Mouse (Mus musculus) liver, adult 2 months (tissue): ENCODE results near the gene Med24. TPM values are rescaled to one million over a fixed set of nuclear protein-coding genes. Genes with fewer than 3 reads are reported as not detected.

Experiments used
- DNase-seq: peaks from one replicate; pipeline ENCODE4 v3.0.0-alpha.2; 2011; ENCODE audit warnings: low read depth, low spot score; ENCODE audit errors: extremely low read depth
- H3K27ac ChIP-seq: fragments of 200-500 bp; replicated peaks from 2 replicates; pipeline ENCODE4 v1.5.1; 2012; ENCODE audit warnings: low read depth, mild to moderate bottlenecking, control low read depth, inconsistent platforms, low read length; ENCODE audit not compliant: insufficient read depth
- H3K27me3 ChIP-seq: fragments of 200-500 bp; 2 replicates; pipeline ENCODE4 v1.6.1; 2012; ENCODE audit warnings: mild to moderate bottlenecking, moderate library complexity, low read length, inconsistent platforms; ENCODE audit not compliant: control insufficient read depth, insufficient read depth
- H3K36me3 ChIP-seq: fragments of 200-500 bp; 2 replicates; pipeline ENCODE4 v1.6.1; 2012; ENCODE audit warnings: low read length, inconsistent platforms; ENCODE audit not compliant: control insufficient read depth, insufficient read depth
- H3K4me1 ChIP-seq: fragments of 200-500 bp; 2 replicates; pipeline ENCODE4 v1.6.1; 2011; ENCODE audit warnings: low read length; ENCODE audit not compliant: control insufficient read depth, insufficient read depth
- H3K4me3 ChIP-seq: fragments of 200-500 bp; 2 replicates; pipeline ENCODE4 v1.5.1; 2011; ENCODE audit warnings: low read depth, mild to moderate bottlenecking, control low read depth, low read length, moderate library complexity; ENCODE audit not compliant: insufficient read depth
- H3K79me2 ChIP-seq: fragments of 200-500 bp; 2 replicates; pipeline ENCODE4 v1.6.1; 2012; ENCODE audit warnings: inconsistent platforms, mild to moderate bottlenecking, low read length, moderate library complexity; ENCODE audit not compliant: control insufficient read depth, insufficient read depth
- H3K9ac ChIP-seq: fragments of 200-500 bp; 2 replicates; pipeline ENCODE4 v1.6.1; 2012; ENCODE audit warnings: low read depth, mild to moderate bottlenecking, control low read depth, inconsistent platforms, low read length
- CTCF ChIP-seq: fragments of 200-500 bp; IDR thresholded peaks from 2 replicates; pipeline ENCODE4 v1.5.1; 2011; ENCODE audit warnings: low read depth, low read length, control low read depth
- POLR2A ChIP-seq: fragments of 200-500 bp; IDR thresholded peaks from 2 replicates; pipeline ENCODE4 v1.6.1; 2011; ENCODE audit warnings: low read length, control low read depth; ENCODE audit not compliant: insufficient read depth; ENCODE audit errors: extremely low read depth
- WGBS: fragments of 180-500 bp; shearing (Covaris S2); methylation state at CpG from one replicate; pipeline ENCODE4 v1.1.7; 2018; 5-methylcytosine and 5-hydroxymethylcytosine counted together
- polyA plus RNA-seq: library from polyadenylated mRNA; depleted of rRNA; stranded (reverse); fragments of >200 nt; gene quantifications from 2 replicates; pipeline ENCODE4 v1.2.3, GENCODE M21; 2012
- total RNA-seq: library from RNA; depleted of rRNA; stranded (reverse); fragments of >200 nt; gene quantifications from 2 replicates; pipeline ENCODE4 v1.2.3, GENCODE M21; 2014

Med24 gene
- total and polyA plus RNA-seq, 2 experiments, result 3.9 to 23.2 TPM

DNA sequence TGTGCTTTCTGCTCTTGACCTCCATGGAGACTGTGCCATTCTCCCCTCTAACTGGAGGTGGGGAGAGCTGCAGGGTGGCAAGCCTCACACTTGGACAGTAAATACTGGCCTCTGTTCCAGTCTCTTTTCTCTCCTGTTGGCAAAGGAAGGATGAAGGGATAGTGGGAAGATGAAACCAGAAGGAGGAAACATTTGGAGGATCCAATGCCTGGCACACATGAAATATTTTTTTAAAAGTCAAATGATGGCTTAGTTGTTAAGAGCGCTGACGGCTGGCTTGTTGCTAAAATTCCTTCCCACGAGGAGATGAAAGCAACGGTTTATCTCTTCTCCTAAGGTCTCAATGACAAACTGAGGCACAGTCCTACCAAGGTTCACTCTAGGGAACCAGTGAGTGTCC, 5.9 kb upstream of the Med24 start:
- Histone ChIP-seq H3K27ac (no peak overlapping the region), H3K4me3 (no peak overlapping the region), H3K27me3 (no peaks in the 10 kb centered on the region), H3K9ac (no peak overlapping the region), H3K4me1 (no peaks in the 10 kb centered on the region), H3K79me2 (no peaks in the 10 kb centered on the region), H3K36me3 (no peaks in the 10 kb centered on the region)
- DNase-seq, result no peak
- 92% methylated on average over 4 of the region's 4 CpGs for WGBS
- no peak for TF ChIP-seq POLR2A
- no peak for TF ChIP-seq CTCF

DNA sequence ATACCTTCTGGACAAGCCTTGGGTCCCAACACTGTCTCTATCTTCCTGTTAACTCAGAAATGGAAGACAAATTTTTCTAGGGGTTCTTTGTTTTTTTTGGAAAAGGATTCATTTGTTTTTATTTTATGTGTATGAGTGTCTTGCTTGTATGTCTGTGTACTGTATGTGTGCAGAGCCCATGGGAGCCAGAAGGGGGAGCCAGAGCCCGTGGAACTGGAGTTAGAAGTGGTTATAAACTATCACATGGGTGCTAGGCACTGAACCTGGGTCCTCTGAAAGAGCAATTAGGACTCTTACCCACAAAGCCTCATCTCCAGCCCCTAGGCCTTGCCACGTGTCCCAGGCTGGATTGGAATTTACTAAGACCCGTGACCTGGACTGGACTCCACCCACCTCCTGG, 4.8 kb upstream of the Med24 start:
- Histone ChIP-seq H3K4me3 (no peak overlapping the region), H3K4me1 (no peaks in the 10 kb centered on the region), H3K9ac (no peak overlapping the region), H3K27ac (no peak overlapping the region), H3K79me2 (no peaks in the 10 kb centered on the region), H3K36me3 (no peaks in the 10 kb centered on the region), H3K27me3 (no peaks in the 10 kb centered on the region)
- TF ChIP-seq POLR2A (no peak), CTCF (peak; percentile 43; the same call in 1 of the 2 replicates)
- WGBS, result 81% methylated on average over 3 of the region's 3 CpGs
- DNase-seq, result no peak

DNA sequence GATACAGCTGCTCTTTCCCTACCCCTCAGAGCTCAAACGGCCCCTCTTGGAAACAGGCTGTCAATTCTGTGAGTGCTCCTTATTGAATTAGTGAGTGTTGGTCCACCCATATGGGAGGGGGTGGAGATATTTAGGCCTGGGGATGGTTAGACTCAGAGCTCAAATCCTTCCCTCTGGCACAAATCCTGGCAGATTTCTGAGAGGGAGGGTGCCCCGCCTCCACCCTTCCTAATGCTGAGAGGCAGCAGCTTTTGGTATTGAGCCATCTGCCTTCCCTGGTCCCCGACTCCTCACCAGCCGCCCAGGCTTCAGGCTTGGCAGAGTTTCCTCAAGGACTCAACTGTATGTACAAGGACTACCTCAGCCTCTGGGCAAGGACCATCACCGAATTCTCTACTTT, 1.9 kb upstream of the Med24 start:
- H3K27me3 ChIP-seq, result no peaks in the 10 kb centered on the region
- H3K36me3 ChIP-seq, result no peaks in the 10 kb centered on the region
- H3K4me3 ChIP-seq, result no peak overlapping the region
- peaks cover 3% of the 10 kb centered on the region; the same call in 1 of the 2 replicates for H3K4me1 ChIP-seq
- H3K79me2 ChIP-seq, result no peaks in the 10 kb centered on the region
- no peak for DNase-seq
- 78% methylated on average over 5 of the region's 5 CpGs for WGBS
- no peak overlapping the region for H3K27ac ChIP-seq
- no peak for TF ChIP-seq POLR2A
- TF ChIP-seq CTCF, result no peak
- H3K9ac ChIP-seq, result no peak overlapping the region

DNA sequence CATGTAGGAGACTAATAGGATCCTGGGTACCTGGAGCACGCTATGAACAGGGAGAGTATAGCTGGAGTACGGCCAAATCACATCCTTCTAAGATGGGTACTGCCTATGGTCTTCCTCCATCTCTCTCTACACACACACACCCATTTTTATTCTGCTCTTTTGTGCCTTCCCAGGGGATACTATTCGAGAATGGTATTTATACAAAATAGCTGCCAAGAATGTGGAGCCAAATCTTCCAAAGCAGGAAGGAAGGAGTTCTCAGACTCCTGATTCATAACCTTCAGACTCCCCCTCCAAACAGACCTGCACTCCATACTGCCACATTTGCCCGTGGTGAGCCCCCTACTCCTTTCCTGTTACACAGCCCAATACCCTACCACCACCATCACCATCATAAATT, 1.5 kb upstream of the Med24 start:
- Histone ChIP-seq H3K4me1 (peaks cover 3% of the 10 kb centered on the region; the same call in 1 of the 2 replicates), H3K36me3 (no peaks in the 10 kb centered on the region), H3K4me3 (no peak overlapping the region), H3K79me2 (no peaks in the 10 kb centered on the region), H3K27ac (no peak overlapping the region), H3K9ac (no peak overlapping the region), H3K27me3 (no peaks in the 10 kb centered on the region)
- no peak for DNase-seq
- WGBS, result 72% methylated on average over 4 of the region's 4 CpGs
- TF ChIP-seq CTCF (no peak), POLR2A (no peak)

DNA sequence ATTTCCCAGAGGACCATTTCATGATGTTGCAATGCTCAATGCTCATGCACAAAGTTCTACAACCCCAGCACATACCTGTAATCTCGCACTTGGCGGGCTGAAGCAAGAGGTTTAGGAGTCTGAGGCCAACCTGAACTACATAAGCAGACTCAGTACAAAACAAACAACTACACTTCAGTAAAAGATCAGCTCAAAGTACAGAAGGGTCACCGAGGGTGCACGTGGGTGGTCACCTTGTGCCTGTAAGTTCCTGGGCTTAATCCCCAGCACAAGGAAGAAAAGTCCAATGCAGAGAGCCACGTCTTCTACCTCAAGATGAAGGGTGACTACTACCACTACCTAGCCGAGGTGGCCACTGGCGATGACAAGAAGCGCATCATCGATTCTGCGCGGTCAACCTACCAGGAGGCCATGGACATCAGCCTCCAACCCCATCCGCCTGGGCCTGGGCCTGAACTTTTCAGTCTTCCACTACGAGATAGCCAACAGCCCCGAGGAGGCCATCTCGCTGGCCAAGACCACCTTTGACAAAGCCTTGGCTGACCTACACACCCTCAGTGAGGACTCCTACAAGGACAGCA, 3.2 kb downstream of the Med24 start:
- WGBS, result 80% methylated on average over 15 of the region's 15 CpGs
- Histone ChIP-seq H3K27me3 (no peaks in the 10 kb centered on the region), H3K79me2 (no peaks in the 10 kb centered on the region), H3K27ac (no peak overlapping the region), H3K4me3 (no peak overlapping the region), H3K9ac (no peak overlapping the region), H3K4me1 (peaks cover 6% of the 10 kb centered on the region; the same call in 1 of the 2 replicates), H3K36me3 (no peaks in the 10 kb centered on the region)
- TF ChIP-seq CTCF (no peak), POLR2A (no peak)
- no peak for DNase-seq

DNA sequence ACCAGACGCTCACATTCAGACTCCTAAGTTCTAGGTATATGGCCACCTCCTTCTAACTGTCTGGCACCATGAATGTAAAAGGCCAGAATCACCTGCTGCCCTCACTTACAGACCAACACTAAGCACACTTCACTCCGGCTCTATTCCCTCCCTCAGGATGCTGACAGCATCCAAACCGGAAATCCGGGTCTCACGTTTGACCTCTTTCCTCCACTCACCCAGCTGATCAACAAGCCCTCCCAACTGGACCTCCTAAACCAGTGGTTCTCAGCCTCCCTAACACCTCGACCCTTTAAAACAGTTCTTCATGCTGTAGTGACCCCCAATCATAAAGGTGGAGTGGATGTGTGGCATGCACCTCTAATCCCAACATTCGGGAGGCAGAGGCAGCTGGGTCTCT, 6.1 kb downstream of the Med24 start:
- no peak for DNase-seq
- no peak overlapping the region for H3K27ac ChIP-seq
- H3K4me1 ChIP-seq, result peaks cover 3% of the 10 kb centered on the region; the same call in 1 of the 2 replicates
- TF ChIP-seq CTCF, result no peak
- TF ChIP-seq POLR2A, result no peak
- H3K4me3 ChIP-seq, result no peak overlapping the region
- H3K27me3 ChIP-seq, result no peaks in the 10 kb centered on the region
- no peak overlapping the region for H3K9ac ChIP-seq
- no peaks in the 10 kb centered on the region for H3K79me2 ChIP-seq
- 77% methylated on average over 7 of the region's 7 CpGs for WGBS
- H3K36me3 ChIP-seq, result no peaks in the 10 kb centered on the region
